Mouse (Mus musculus): ENCODE measurements around the gene Cnbp.
A peak's percentile ranks its signal among the peaks of the same experiment; 100 is the strongest.

The Cnbp gene

GRCm38 (mm10) chr6:87797321-87797720 is 53.6 kb downstream of the Cnbp start:
- Histone ChIP-seq H3K4me1 (replicated peaks; ENCODE audit: low read depth, low read length) (peaks cover 52% of the 10 kb centered on the region), H3K4me3 (replicated peaks; ENCODE audit: low read length) (no peak overlapping the region), H3K27me3 (ENCODE audit: insufficient read depth, low read length) (no peaks in the 10 kb centered on the region), H3K9me3 (ENCODE audit: low read length) (0 out of 2 replicates have a peak, but pooled peaks cover 2% of the 10 kb centered on the region), H3K36me3 (ENCODE audit: insufficient read depth, low read length) (peaks cover 1% of the 10 kb centered on the region; the same call in 1 of the 2 replicates)
- TF ChIP-seq NANOG (IDR thresholded peaks at IDR 0.05; ENCODE audit: borderline replicate concordance, low read length): no peak
- TF ChIP-seq CTCF (conservative IDR thresholded peaks at IDR 0.05; ENCODE audit: low read length): no peak
- TF ChIP-seq POU5F1 (IDR thresholded peaks at IDR 0.05; ENCODE audit: borderline replicate concordance, low read length): no peak

DNA sequence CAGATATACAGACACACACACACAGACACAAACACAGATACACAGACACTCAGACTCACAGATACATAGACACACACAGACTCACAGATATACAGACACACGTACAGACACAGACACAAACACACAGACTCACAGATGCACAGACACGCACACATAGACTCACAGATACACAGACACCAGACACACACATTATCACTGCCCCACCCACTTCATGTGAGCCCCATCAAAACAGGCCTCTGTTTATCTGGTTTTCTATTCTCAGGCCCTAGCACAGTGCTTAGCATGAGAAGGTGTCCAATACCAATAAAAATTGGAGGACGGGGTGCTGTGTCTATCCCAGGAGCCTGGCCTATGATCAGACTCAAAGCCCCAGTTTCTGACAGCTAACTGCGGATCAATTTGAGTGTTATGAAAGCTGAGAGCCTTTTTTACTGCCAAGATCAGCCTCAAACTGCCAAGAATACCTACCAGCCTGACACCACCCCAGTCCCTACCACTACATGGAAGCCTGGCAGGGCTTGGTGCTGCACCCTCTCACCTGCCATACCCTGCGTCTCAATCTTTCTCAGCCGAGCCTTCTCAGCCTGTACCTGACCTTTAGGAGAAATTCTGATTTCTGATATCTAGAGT is 54.5 kb downstream of the Cnbp start:
- H3K4me3 ChIP-seq (replicated peaks; ENCODE audit: low read length): no peak overlapping the region
- peaks cover 8% of the 10 kb centered on the region for H3K36me3 ChIP-seq (ENCODE audit: insufficient read depth, low read length)
- TF ChIP-seq POU5F1 (IDR thresholded peaks at IDR 0.05; ENCODE audit: borderline replicate concordance, low read length) (no peak), CTCF (conservative IDR thresholded peaks at IDR 0.05; ENCODE audit: low read length) (no peak), NANOG (IDR thresholded peaks at IDR 0.05; ENCODE audit: borderline replicate concordance, low read length) (no peak)
- H3K9me3 ChIP-seq (ENCODE audit: low read length): 0 out of 2 replicates have a peak, but pooled peaks cover 2% of the 10 kb centered on the region
- H3K4me1 ChIP-seq (replicated peaks; ENCODE audit: low read depth, low read length): peaks cover 54% of the 10 kb centered on the region
- no peaks in the 10 kb centered on the region for H3K27me3 ChIP-seq (ENCODE audit: insufficient read depth, low read length)

GRCm38 (mm10) chr6:87795385-87796150 is 55.3 kb downstream of the Cnbp start:
- Histone ChIP-seq H3K36me3 (ENCODE audit: insufficient read depth, low read length) (peaks cover 8% of the 10 kb centered on the region), H3K4me3 (replicated peaks; ENCODE audit: low read length) (0 out of 2 replicates have a peak overlapping the region, but pooled peaks have one; percentile 1), H3K4me1 (replicated peaks; ENCODE audit: low read depth, low read length) (peaks cover 62% of the 10 kb centered on the region), H3K9me3 (ENCODE audit: low read length) (0 out of 2 replicates have a peak, but pooled peaks cover 2% of the 10 kb centered on the region), H3K27me3 (ENCODE audit: insufficient read depth, low read length) (no peaks in the 10 kb centered on the region)
- TF ChIP-seq NANOG (IDR thresholded peaks at IDR 0.05; ENCODE audit: borderline replicate concordance, low read length) (no peak; the same call in 1 of the 2 replicates), CTCF (conservative IDR thresholded peaks at IDR 0.05; ENCODE audit: low read length) (no peak), POU5F1 (IDR thresholded peaks at IDR 0.05; ENCODE audit: borderline replicate concordance, low read length) (no peak)

GRCm38 (mm10) chr6:87793821-87794510 is 56.9 kb downstream of the Cnbp start:
- no peaks in the 10 kb centered on the region for H3K27me3 ChIP-seq (ENCODE audit: insufficient read depth, low read length)
- 0 out of 2 replicates have a peak, but pooled peaks cover 2% of the 10 kb centered on the region for H3K9me3 ChIP-seq (ENCODE audit: low read length)
- no peak for TF ChIP-seq CTCF (conservative IDR thresholded peaks at IDR 0.05; ENCODE audit: low read length)
- TF ChIP-seq POU5F1 (IDR thresholded peaks at IDR 0.05; ENCODE audit: borderline replicate concordance, low read length): no peak
- no peak for TF ChIP-seq NANOG (IDR thresholded peaks at IDR 0.05; ENCODE audit: borderline replicate concordance, low read length)
- no peak overlapping the region for H3K4me3 ChIP-seq (replicated peaks; ENCODE audit: low read length)
- peaks cover 8% of the 10 kb centered on the region for H3K36me3 ChIP-seq (ENCODE audit: insufficient read depth, low read length)
- H3K4me1 ChIP-seq (replicated peaks; ENCODE audit: low read depth, low read length): peaks cover 70% of the 10 kb centered on the region
